Mouse (Mus musculus): ENCODE data around the gene Usp7. TPM values are rescaled to one million over a fixed set of nuclear protein-coding genes. Genes with fewer than 3 reads are reported as not detected.

Gene Usp7
- total RNA-seq (2012; rRNA removed) = 101 and 105 TPM in 2 replicates
- polyA plus RNA-seq (2012; ENCODE audit: insufficient read depth in 1 of 2, insufficient read length in 2 of 2, low read depth in 1 of 2, low replicate concordance in 2 of 2, missing spikeins in 1 of 2) = 100 to 1,000 TPM in 1 of 2 experiments, 10 to 100 TPM in 1; 94.2 to 425 TPM

GRCm38 (mm10) chr16:8791949-8792557 lies at the start of gene Usp7:
TSS of gene Usp7 (minus strand) at chr16:8792308.
- no peak for DNase-seq (ENCODE audit: low read depth, low spot score)
- Histone ChIP-seq H3K36me3 (ENCODE audit: control insufficient read depth in 1 of 2, insufficient read depth in 2 of 2, low read length in 2 of 2) (no peaks in the 10 kb centered on the region), H3K27ac (ENCODE audit: control insufficient read depth, low read depth, low read length) (no peak within 1 kb of the TSS), H3K4me3 (ENCODE audit: control insufficient read depth in 1 of 2, insufficient read depth in 1 of 2, low read depth in 2 of 2, low read length in 2 of 2) (no peak within 1 kb of the TSS), H3K79me2 (ENCODE audit: control insufficient read depth, insufficient read depth, low read length, poor library complexity) (no peaks in the 10 kb centered on the region), H3K27me3 (ENCODE audit: control insufficient read depth in 1 of 2, insufficient read depth in 2 of 2, low read length in 2 of 2) (no peaks in the 10 kb centered on the region), H3K4me1 (ENCODE audit: control insufficient read depth in 1 of 2, insufficient read depth in 2 of 2, low read length in 2 of 2) (no peaks in the 10 kb centered on the region), H3K9me3 (replicated peaks; ENCODE audit: insufficient read depth, low read length) (no peaks in the 10 kb centered on the region), H3K9ac (ENCODE audit: control insufficient read depth, low read depth, low read length, poor library complexity, severe bottlenecking) (no peak within 1 kb of the TSS)
- TF ChIP-seq KAT2A (conservative IDR thresholded peaks at IDR 0.05; ENCODE audit: low read depth, low read length) (no peak), SMC3 (IDR thresholded peaks at IDR 0.05; ENCODE audit: low read depth, low read length) (no peak), POLR2A (IDR thresholded peaks at IDR 0.05; ENCODE audit: control insufficient read depth in 1 of 2, insufficient read depth in 1 of 2, low read depth in 1 of 2, low read length in 2 of 2, poor library complexity in 1 of 2) (no peak), CHD2 (IDR thresholded peaks at IDR 0.05; ENCODE audit: low read length) (no peak), USF1 (IDR thresholded peaks at IDR 0.05; ENCODE audit: low read depth, low read length) (no peak), ELF1 (IDR thresholded peaks at IDR 0.05; ENCODE audit: low read depth, low read length) (no peak), ZC3H11A (IDR thresholded peaks at IDR 0.05; ENCODE audit: low read depth, low read length) (no peak), JUND (IDR thresholded peaks at IDR 0.05; ENCODE audit: low read depth, low read length) (no peak), HCFC1 (IDR thresholded peaks at IDR 0.05; ENCODE audit: low read depth, low read length) (no peak), ZMIZ1 (IDR thresholded peaks at IDR 0.05; ENCODE audit: low read depth, low read length) (no peak), SIN3A (IDR thresholded peaks at IDR 0.05; ENCODE audit: low read length) (no peak), POLR2AphosphoS5 (IDR thresholded peaks at IDR 0.05; ENCODE audit: borderline replicate concordance, low read depth, low read length) (no peak), MEF2A (IDR thresholded peaks at IDR 0.05; ENCODE audit: extremely low read depth, insufficient replicate concordance, low read depth, low read length, poor library complexity, severe bottlenecking) (no peak), MAZ (IDR thresholded peaks at IDR 0.05; ENCODE audit: low read depth, low read length) (no peak), UBTF (IDR thresholded peaks at IDR 0.05; ENCODE audit: borderline replicate concordance, insufficient read depth, low read depth, low read length) (no peak), TCF12 (IDR thresholded peaks at IDR 0.05; ENCODE audit: low read depth, low read length) (no peak), E2F4 (IDR thresholded peaks at IDR 0.05; ENCODE audit: borderline replicate concordance, low read depth, low read length) (no peak), ETS1 (IDR thresholded peaks at IDR 0.05; ENCODE audit: low read depth, low read length) (no peak), MAX (IDR thresholded peaks at IDR 0.05; ENCODE audit: low read length) (no peak), EP300 (IDR thresholded peaks at IDR 0.05; ENCODE audit: low read depth in 1 of 2, low read length in 2 of 2) (no peak)

DNA sequence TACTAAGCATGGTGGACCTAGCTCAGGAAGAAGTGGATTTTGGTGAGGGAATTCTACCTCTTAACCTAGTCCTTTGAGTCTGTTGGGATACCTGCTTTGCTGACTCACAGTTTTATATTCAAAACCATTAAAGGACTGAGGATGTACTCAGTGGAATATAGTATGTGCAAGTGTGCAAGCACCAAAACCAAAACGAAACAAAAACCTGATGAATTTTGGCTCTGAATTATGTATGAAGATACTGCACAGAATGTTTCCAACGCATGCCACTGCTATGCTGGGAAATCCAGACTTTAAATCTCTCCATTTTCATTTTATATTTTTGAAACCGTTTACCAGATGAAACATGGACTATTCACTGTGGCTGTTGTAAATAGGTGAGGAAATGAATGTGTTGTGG lies 48.4 kb upstream of the Usp7 start:
- Histone ChIP-seq H3K27me3 (ENCODE audit: control insufficient read depth in 1 of 2, insufficient read depth in 2 of 2, low read length in 2 of 2) (no peaks in the 10 kb centered on the region), H3K4me1 (ENCODE audit: control insufficient read depth in 1 of 2, insufficient read depth in 2 of 2, low read length in 2 of 2) (peaks cover 8 to 9% of the 10 kb centered on the region in 2 experiments; a peak in 3 of 4 replicates), H3K79me2 (ENCODE audit: control insufficient read depth, insufficient read depth, low read length, poor library complexity) (peaks cover 33% of the 10 kb centered on the region), H3K9ac (ENCODE audit: control insufficient read depth, low read depth, low read length, poor library complexity, severe bottlenecking) (no peak overlapping the region), H3K9me3 (replicated peaks; ENCODE audit: insufficient read depth, low read length) (no peaks in the 10 kb centered on the region), H3K4me3 (ENCODE audit: control insufficient read depth in 1 of 2, insufficient read depth in 1 of 2, low read depth in 2 of 2, low read length in 2 of 2) (no peak overlapping the region), H3K36me3 (ENCODE audit: control insufficient read depth in 1 of 2, insufficient read depth in 2 of 2, low read length in 2 of 2) (peaks cover 31 to 37% of the 10 kb centered on the region in 2 experiments), H3K27ac (ENCODE audit: control insufficient read depth, low read depth, low read length) (no peak overlapping the region)
- TF ChIP-seq KAT2A (conservative IDR thresholded peaks at IDR 0.05; ENCODE audit: low read depth, low read length) = no peak
- no peak for TF ChIP-seq ZMIZ1 (IDR thresholded peaks at IDR 0.05; ENCODE audit: low read depth, low read length)
- TF ChIP-seq MYC (IDR thresholded peaks at IDR 0.05; ENCODE audit: low read depth, low read length) = no peak
- TF ChIP-seq USF1 (IDR thresholded peaks at IDR 0.05; ENCODE audit: low read depth, low read length) = no peak
- no peak for TF ChIP-seq MAX (IDR thresholded peaks at IDR 0.05; ENCODE audit: low read length)
- no peak for TF ChIP-seq UBTF (IDR thresholded peaks at IDR 0.05; ENCODE audit: borderline replicate concordance, insufficient read depth, low read depth, low read length)
- no peak for TF ChIP-seq POLR2A (IDR thresholded peaks at IDR 0.05; ENCODE audit: control insufficient read depth in 1 of 2, insufficient read depth in 1 of 2, low read depth in 1 of 2, low read length in 2 of 2, poor library complexity in 1 of 2)
- no peak for TF ChIP-seq CTCF (IDR thresholded peaks at IDR 0.05 in 2 of 3, conservative IDR thresholded peaks at IDR 0.05 in 1 of 3; ENCODE audit: control insufficient read depth in 1 of 3, insufficient read depth in 1 of 3, low read depth in 2 of 3, low read length in 3 of 3, poor library complexity in 1 of 3, severe bottlenecking in 1 of 3)
- TF ChIP-seq MYB (IDR thresholded peaks at IDR 0.05; ENCODE audit: low read depth, low read length) = no peak
- no peak for TF ChIP-seq JUND (IDR thresholded peaks at IDR 0.05; ENCODE audit: low read depth, low read length)
- no peak for TF ChIP-seq GABPA (IDR thresholded peaks at IDR 0.05; ENCODE audit: low read depth, low read length)
- no peak for TF ChIP-seq CHD2 (IDR thresholded peaks at IDR 0.05; ENCODE audit: low read length)
- TF ChIP-seq MEF2A (IDR thresholded peaks at IDR 0.05; ENCODE audit: extremely low read depth, insufficient replicate concordance, low read depth, low read length, poor library complexity, severe bottlenecking) = no peak
- TF ChIP-seq USF2 (IDR thresholded peaks at IDR 0.05; ENCODE audit: borderline replicate concordance in 1 of 2, insufficient read depth in 1 of 2, low read depth in 1 of 2, low read length in 2 of 2) = no peak
- TF ChIP-seq TAL1 (IDR thresholded peaks at IDR 0.05; ENCODE audit: low read length) = no peak
- no peak for TF ChIP-seq SMC3 (IDR thresholded peaks at IDR 0.05; ENCODE audit: low read depth, low read length)
- no peak for TF ChIP-seq ZKSCAN1 (IDR thresholded peaks at IDR 0.05; ENCODE audit: low read depth, low read length)
- no peak for TF ChIP-seq CHD1 (IDR thresholded peaks at IDR 0.05; ENCODE audit: low read depth, low read length)
- no peak for DNase-seq (ENCODE audit: low read depth, low spot score)

Data from MEL (cell line).